Mouse (Mus musculus) neutrophil, adult 5-6 weeks (primary cell): ENCODE measurements around the gene Ypel3. TPM values are rescaled to one million over a fixed set of nuclear protein-coding genes. Genes with fewer than 3 reads are reported as not detected.

Experiments used
- ATAC-seq: fragments of 151-379, 151-347 bp; 2 replicates; pipeline ENCODE4 v1.8.0; 2017; ENCODE audit warnings: mild to moderate bottlenecking, moderate TSS enrichment; ENCODE audit not compliant: insufficient number of reproducible peaks, poor library complexity, low FRiP score, severe bottlenecking; ENCODE audit errors: extremely low read depth
- total RNA-seq: library from RNA; stranded (forward); fragments of 200-1000 nt; gene quantifications from 2 replicates; pipeline ENCODE4 v1.2.3, GENCODE M21; 2017

Ypel3 gene
- total RNA-seq, 1 experiment from 2014 or later = 379 TPM

DNA sequence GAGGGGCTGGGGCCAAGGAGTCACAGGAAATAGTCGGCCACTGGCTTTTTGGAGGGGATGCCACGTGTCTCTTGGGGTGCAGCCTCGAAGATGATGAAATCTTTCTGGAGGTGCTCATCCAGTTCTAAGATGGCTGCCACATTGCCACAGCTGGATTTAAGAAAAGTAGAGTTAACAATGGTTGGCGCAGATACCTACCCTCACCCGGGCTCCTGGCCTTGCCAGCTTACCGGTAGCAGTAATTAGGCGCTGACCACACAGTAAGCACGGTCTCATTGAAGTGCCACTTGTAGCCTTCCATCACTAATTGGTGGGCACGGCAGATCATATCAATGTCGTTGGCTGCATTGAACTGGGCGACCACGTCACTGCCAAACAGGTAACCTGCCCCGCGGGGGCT is 9.4 kb downstream of the Ypel3 start:
- no peak for ATAC-seq

DNA sequence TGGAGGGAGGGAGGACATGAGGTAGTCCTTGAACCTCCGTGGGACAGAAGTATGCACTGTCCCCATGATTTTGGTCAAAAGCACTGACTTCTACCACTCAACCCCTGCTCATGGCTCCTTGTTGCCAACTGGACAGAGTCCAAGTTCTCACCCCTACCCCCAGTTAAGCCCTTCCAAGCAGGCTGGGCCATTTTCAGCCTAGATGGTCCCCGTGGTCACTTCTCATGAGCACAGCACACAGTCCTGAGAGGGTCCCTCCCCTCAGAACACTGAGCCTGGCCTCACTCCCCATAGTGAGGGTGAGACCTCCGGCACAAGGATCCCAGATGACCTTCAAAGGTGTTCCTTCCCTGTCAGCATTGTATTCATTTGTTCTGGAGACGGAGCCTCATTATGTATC is 12.4 kb downstream of the Ypel3 start:
- ATAC-seq = no peak

DNA sequence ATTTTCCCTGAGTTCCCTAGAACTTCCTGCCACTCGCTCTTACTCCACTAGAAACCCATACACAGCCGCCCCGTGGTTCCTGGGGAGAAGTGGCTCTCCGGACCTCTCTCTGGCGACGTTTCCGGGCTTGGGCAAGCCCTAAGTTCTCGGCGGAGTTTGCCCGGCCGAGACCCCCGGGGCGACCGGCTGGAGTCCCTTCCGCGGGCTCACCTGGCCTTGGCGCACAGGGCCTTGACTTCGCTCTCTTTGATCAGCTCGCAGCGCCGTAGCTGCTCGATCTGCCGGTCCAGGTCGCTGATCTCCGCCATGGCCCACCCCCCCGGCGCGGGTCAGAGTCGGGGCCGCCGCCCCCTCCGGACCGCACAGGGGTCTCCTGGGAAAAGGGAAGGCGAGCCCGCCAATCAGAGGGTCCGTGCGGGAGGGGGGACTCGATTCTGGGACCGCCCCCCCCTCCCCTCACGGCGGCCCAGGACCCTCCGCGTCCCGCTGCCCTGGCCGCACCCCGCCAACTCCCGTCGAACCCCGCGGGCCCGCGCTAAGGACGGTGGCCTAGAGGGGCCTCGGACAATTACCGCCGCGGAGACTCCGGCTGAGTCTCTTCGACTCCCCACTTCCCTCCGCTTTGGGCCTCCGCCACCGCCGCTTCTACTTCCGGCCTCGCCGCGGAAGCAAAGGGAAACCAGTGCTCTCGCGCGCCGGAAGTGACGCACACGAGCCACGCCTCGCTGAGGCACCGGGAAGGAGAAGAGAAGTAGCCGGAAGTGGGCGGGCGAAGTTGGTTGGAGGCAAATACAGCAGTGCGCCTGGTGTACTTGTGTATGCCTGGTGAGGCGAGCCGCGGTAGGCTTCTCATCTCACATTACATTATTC is 15.3 kb downstream of the Ypel3 start, which contains the start of gene Ppp4c:
Gene Ppp4c, minus strand, starts transcription at position 646 of the 870 bp plus-strand sequence.
- ATAC-seq = peak; percentile 94

DNA sequence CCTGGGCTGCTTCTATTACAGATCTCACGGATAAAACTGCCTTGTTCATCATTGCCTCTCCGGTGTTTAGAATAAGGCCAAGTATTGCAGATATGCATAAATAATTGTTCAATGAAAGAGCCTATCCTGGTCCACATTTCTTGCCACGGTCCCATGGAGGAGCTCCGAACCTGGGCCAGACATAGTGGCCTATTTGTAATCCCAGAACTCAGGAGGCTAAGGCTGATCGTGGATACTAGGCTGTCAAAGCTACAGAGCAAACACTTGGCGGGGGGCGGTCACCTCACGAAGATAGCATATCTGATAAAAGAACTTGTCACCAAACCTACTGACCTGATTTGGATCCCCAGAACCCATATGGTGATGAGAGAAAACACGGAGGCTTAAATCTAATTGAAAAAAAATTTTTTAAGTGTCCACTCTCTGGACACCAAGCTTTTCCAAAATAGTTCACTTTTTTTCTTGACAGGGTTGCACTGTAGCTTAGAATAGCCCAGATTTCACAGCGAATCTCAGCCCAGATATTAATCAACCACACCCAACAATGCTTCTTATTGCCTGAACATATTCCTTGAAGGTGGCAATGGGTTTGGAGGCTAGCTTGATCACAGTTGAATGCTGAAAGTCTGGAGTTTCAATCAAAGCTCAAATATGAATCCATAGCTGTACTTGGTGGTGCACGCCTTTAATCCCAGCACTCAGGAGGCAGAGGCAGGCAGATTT is 16.1 kb downstream of the Ypel3 start:
- no peak for ATAC-seq

DNA sequence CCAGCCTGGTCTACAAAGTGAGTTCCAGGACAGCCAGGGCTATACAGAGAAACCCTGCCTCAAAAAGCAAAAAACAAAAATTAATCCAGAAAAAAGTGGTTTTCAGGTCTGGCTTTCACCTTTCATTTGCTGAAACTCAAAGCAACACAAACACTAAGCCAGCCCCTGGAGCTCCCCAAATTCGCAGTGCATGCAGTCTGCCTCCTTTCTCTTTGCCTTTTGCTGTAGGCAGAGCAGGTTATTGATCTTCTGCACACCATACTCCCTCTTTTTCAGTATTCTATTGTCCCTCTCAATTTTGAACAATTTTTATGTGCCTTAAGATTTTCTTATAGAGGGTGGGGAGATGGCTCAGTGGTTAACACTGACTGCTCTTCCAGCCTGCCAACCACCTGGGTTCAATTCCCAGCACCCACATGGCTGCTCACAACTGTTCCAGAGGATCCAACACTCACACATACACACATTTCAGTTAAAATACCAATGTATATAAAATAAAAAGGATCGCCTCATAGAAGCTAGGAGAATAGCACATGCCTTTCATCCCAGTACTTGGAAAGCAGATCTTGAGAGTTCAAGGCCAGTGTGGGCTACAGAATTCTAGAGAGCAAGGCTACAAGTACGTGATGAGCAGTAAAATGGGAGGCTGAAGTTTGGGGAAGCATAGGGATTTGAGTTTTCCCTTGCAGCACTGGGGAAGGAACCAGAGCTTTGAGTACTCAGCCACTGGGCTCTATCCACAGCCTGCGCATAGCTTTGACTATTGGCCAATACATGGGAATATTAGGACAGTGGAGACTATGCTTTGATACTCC is 16.9 kb downstream of the Ypel3 start:
- ATAC-seq = no peak

DNA sequence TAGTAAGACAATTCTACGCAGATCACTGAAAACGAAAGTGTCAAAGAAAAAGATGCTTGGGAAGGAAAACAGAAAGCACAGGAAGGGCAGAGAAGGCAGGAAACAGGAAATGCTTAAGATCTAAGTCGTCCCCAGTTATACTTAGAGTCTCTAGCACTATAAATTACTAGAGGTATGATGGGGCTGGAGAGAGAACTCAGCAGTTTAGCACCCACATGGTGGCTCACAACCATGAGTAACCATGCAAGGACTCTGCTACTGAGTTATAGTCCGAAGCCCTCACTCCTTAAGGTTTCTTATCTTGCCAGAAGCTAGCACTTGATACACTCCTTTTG is 17.5 kb downstream of the Ypel3 start:
- ATAC-seq = no peak

DNA sequence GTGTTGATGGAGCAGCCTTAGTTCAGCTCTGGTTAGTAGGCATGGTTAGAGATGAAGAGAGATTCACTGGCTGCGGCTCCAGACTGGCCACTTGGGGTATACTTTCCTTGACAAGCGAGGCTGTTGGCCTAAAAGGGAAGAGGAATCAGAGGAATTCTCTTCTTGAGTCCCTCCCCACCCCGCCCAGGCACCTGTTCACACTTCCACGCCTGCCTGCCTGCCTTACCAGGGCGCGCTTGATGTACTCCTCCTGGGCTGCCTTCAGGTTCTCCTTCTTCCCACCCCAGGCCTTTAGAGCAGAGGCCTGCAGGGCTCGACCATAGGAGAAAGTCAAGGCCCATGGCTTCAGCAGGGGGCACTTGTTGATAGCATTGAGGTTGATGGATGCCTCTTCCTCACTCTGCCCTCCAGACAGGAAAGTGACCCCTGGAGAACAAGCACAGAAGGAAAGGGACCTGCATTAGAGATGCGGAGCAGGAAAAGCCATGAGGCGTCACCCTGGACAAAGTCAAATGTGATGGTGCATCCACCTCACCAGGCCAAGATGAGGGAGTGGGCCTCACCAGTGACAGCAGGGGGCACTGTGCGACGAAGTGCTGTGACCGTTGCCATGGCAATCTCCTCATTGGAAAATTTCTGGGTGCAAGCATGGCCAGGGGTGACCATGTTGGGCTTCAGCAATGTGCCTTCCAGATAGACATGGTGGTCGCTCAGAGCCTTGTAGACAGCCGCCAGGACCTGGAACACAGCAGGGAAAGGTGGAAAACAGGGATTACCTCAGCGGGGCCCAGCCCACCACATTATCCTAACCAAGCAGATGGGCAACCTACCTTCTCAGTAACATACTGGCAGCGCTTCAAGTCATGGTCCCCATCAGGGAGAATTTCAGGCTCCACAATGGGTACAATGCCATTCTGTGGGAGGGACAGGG is 18.9 kb downstream of the Ypel3 start:
- ATAC-seq = no peak

DNA sequence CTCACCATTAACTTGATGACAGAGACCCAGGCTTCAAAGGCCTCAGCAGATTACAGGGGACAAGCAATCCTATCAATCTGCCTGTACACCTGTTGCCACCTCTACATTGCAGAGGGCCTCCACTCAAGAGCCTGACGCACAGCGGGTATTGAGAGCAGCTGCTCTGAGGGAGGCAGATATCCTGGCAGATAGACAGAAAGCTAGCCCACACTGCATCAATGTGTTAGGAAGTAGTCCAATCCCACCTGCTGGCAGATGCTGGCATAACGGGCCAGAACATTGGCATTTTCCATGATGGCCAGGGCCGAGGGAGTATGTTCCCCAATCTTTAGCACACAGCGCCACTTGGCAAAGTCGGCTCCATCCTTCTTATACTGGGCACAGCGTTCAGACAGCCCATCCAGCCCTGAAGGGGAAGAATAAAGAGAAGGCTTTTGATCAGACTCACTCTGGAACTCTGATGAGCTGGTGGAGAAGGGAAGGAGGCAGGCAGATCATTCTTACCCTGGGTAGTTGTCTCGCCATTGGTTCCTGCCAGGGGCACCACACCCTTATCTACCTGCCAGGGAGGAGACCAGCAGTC is 19.7 kb downstream of the Ypel3 start:
- ATAC-seq = no peak

DNA sequence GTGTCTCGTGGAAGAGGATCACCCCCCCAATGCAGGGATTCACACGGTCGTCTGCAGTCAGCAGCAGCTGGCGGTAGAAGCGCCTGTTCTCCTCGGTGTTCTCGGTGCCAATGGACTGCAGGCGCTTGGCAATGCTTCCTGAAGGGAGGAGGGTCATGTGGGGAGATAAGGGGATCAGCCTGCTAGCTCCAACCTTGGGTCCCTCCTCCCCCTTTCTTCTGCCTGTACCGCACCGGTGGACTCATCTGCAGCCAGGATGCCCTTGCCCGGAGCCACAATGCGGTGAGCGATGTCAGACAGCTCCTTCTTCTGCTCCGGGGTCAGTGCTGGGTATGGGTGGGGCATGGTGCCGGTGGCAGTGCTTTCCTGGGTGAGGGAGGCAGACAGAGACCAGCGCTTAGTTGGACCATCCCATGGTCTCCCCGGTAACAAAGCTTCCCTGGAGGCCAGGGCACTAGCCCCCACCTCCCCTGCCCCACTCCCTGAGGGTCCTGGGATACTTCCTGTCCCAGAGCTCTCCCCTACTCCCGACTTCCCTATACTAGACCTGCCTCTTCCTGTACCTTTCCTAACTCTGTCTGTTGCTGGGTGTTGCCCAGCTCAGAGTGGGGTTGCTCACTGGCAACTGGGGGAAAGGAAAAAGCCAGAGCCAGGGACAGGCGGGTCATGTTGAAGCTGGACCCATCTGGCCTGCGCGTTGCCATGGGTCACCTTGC is 20.8 kb downstream of the Ypel3 start, which contains the start of gene Fam57b:
Gene Fam57b, plus strand, starts transcription at position 258 of the 716 bp plus-strand sequence.
- no peak for ATAC-seq

DNA sequence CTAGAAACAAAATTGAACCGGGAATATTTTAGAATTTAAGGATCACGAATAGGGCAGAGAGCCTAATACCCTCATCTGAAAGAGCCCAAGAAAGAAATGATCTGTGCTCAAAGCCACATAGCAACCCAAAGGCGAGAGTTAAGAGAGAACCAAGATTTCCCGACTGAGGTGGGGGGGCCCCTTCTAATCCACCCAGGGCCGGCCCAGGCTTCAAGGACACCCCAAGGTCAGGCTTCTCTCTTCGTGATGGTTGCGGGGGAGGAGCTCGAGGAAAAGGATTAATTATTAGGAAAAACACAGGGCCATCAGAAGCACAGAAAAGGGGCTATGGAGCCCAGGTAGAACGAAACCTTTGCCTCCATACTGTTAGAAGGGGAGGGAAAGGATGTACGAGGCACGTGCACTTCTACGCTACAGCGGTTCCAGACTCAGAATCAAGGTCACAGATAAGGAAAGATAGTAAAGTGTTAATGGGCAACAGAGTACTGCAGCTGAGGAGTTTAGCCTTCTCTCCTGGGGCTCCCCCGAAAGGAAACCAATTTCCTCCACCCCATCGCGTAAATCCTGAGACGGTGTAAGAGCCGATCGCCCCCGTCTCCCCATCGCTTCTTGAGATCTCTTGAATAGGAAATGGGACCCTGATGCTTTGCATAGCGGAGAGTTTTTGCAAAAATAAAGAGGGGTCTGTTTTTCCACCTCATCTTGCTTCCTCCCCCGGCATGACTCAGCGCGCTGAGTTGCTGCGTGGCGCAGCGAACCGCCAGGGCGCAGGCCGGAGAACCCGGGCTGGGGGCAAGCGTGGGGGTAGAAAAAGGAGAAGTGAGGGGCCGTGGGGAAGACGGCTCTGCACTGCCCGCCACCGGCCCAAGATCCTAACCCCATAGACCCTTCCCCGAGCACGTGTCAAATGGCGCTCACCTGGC is 21.6 kb downstream of the Ypel3 start:
- ATAC-seq = 0 out of 2 replicates have a peak, but pooled peaks have one; percentile 7

DNA sequence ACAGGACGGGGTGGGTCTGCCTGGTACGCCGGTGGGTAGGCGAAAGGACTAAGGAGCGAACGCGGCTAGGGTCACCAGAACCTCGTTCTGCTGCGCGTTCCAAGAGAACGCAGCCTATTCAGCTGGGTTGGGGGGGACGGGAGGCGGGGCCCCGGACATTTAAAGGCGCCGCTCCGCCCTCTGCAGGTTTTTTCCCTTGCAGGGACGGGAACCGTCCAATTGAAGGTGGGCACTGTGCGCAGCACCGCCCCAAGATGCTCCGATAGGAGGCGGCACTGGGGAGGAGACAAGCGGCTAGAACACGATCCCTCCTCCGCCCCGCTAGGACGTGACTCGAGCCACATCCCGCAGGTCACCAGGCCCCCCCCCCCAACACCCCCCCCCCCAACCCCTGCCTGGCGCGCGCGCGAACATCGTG is 22.3 kb downstream of the Ypel3 start:
- ATAC-seq = peak; percentile 86

DNA sequence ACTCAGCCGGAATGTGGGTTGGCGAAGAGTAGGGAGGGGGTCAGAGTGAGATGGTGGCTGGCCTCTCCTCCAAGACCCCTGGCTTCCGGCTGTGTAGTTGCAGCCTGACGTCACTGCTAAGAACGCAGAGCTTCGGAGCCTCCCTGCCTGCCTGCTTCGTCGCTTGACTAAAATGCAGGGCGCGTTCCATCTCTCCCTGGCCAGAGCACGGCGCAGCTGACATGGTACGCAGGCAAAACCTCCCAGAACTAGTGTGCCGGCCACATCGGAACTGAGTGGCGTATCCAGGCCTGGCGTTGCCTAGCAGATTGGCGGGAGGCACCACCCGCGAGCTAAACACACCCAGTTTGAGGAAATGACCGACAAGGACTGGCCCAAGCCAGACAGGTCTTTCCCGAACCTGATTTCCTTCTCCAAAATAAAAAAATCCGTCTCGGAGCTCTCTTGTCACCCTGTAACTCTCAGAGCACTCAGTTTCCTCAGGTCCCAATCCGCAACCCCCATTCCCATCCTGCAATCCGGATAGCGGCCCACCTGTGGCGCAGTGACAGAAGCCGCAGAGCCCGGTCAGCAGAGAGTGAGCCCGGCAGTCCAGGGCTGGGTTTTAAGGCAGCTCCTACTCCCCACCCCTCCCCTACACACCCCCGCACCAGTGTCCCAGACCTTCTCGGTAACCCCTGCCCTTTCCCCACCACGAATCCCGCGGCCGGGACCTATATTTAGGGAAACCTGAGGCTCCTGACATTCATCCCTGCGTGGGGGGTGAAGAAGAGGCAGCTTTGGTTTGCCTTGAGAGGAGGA is 22.9 kb downstream of the Ypel3 start:
- ATAC-seq = peak; percentile 61

DNA sequence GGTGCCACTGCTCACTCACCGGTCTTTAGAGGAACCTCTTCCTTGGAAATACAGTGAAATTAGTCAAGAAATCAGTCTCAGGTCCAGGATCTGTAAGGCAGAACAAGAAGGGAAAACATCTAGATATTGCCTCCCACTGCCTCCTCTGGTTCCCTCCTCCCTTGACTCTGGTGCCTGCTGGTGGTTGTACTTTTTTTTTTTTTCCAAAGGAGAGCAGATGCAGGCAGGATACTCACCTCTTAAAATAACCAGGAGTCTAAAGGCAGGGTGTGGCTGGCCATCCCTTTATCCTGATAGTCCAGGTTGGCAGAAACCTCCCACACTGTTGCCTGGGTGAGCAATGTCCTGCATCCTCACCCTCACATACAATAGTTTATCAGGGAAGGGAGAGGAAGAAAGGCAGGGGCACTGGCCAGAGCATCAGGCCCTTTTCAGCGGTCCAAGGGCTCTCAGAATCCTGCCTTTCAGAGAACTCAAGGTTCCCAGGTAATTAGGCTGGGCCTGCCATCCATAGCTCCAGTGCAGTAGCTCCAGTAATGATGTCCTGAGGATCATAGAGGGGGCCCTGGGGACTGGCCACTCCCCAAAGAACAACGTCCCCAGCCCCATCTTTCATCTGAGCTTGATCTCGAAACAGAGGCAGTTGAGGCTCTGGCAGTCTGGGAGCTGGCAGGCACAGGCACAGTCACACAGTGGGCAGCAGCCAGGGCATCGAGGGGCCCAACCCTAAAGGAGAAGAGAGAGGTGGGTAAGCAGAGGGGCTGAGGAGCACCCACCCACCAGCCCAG is 23.7 kb downstream of the Ypel3 start:
- no peak for ATAC-seq

DNA sequence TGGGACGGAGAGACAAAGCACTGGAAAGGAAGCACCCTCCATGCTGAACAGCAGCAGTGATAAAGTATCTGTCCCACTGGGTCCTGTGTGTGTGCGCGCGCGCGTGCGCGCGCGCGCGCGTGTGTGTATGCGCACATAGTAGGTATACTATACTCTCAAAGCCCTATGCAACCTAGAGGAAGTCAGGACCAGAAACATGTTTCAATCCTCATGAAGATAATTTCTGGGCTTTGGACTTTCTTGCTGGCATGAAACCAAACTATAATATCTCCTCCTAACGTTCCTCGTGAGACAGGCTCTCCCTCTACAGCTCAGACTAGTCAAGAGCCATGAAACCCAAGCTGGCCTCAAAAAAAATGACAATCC is 24.3 kb downstream of the Ypel3 start:
- ATAC-seq = no peak
